Mouse (Mus musculus) heart, embryonic 11.5 days (tissue): Measurements from ENCODE around the gene Gm29797. TPM values are rescaled to one million over a fixed set of nuclear protein-coding genes. Genes with fewer than 3 reads are reported as not detected.

Experiments
- ATAC-seq: fragments of 200-750 bp; cut with Nextera tagmentation; replicated peaks from 2 replicates; pipeline ENCODE4 v1.8.0; 2017; ENCODE audit warnings: moderate library complexity; ENCODE audit not compliant: insufficient number of reproducible peaks, low FRiP score, low TSS enrichment
- H3K27ac ChIP-seq: fragments of 300-500 bp; sonication (generic); 2 replicates; pipeline ENCODE4 v1.5.1; 2014; ENCODE audit warnings: mild to moderate bottlenecking, low read depth, low read length
- H3K27me3 ChIP-seq: fragments of 300-500 bp; sonication (generic); 2 replicates; pipeline ENCODE4 v1.6.1; 2014; ENCODE audit warnings: mild to moderate bottlenecking, low read length, mixed read lengths; ENCODE audit not compliant: control insufficient read depth, insufficient read depth
- H3K36me3 ChIP-seq: fragments of 300-500 bp; sonication (generic); 2 replicates; pipeline ENCODE4 v1.6.1; 2014; ENCODE audit warnings: mild to moderate bottlenecking, low read length, moderate library complexity, mixed read lengths; ENCODE audit not compliant: control insufficient read depth, insufficient read depth
- H3K4me1 ChIP-seq: fragments of 300-500 bp; sonication (generic); 2 replicates; pipeline ENCODE4 v1.6.1; 2014; ENCODE audit warnings: low read length; ENCODE audit not compliant: control insufficient read depth, insufficient read depth
- H3K4me2 ChIP-seq: fragments of 300-500 bp; sonication (generic); 2 replicates; pipeline ENCODE4 v1.6.1; 2014; ENCODE audit warnings: mild to moderate bottlenecking, moderate library complexity
- H3K4me3 ChIP-seq: fragments of 300-500 bp; sonication (generic); 2 replicates; pipeline ENCODE4 v1.5.1; 2014; ENCODE audit warnings: low read depth, low read length
- H3K9ac ChIP-seq: fragments of 300-500 bp; sonication (generic); 2 replicates; pipeline ENCODE4 v1.6.1; 2014; ENCODE audit warnings: mild to moderate bottlenecking, low read depth, low read length, moderate library complexity
- H3K9me3 ChIP-seq: fragments of 300-500 bp; sonication (generic); replicated peaks from 2 replicates; pipeline ENCODE4 v1.6.1; 2016; ENCODE audit warnings: low read length; ENCODE audit not compliant: control insufficient read depth
- WGBS: fragments of 180-500 bp; shearing (Covaris S2); extraction: QIAGEN DNeasy Blood & Tissue Kit; methylation state at CpG from one replicate; pipeline ENCODE4 v1.1.7; 2014; ENCODE audit not compliant: insufficient replicate concordance; 5-methylcytosine and 5-hydroxymethylcytosine counted together
- polyA plus RNA-seq: library from polyadenylated mRNA; unstranded; fragments of >200 nt; fragmentation: Nextera tagmentation; extraction: Ambion mirVana; gene quantifications from 2 replicates; pipeline ENCODE4 v1.2.1, GENCODE M21; 2014

The Gm29797 gene
- polyA plus RNA-seq, 1 experiment from 2014 or later, result not detected

DNA sequence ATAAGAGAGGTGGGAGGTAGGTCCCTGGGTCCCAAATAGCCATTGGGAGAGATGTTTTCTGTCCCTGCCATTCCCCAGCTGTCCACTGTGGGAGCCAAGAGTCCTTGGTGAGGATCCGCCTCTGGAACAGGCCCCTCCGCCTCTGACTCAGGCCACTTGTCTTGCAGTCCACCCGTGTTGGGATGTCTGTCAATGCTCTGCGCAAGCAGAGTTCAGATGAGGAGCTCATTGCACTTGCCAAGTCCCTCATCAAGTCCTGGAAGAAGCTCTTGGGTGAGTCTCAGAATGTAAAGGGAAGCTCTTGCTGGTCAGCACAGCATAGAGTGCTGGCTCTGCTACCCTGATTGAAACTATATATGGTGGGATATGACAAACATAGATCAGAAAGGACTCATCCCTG, 26.5 kb downstream of the Gm29797 start:
- Histone ChIP-seq H3K36me3 (0 out of 2 replicates have a peak, but pooled peaks cover 5% of the 10 kb centered on the region), H3K4me3 (no peak overlapping the region), H3K9me3 (no peaks in the 10 kb centered on the region), H3K27me3 (no peaks in the 10 kb centered on the region), H3K9ac (no peak overlapping the region), H3K4me1 (peaks cover 3% of the 10 kb centered on the region; the same call in 1 of the 2 replicates), H3K27ac (no peak overlapping the region), H3K4me2 (no peak overlapping the region)
- WGBS, result 61% methylated on average over 4 of the region's 4 CpGs
- no peak for ATAC-seq

DNA sequence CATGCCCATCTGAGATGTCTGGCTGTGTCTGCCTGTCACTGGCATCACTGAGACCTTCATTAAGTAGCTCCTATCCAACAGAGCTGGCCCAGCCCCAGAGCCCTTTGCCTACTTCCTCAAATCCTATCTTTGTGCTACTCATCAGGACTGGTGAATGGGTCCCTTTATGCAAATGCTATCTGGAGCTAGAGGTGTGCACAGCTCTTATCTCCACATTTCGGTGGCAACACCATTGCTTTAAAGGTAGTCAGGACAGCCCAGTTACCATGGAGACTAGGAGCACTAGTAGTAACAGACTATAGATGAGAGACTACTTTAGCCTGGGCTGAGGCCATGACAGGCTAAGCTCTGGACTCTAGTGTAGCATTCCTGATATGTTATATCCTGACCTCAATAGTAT, 27.9 kb downstream of the Gm29797 start:
- Histone ChIP-seq H3K4me2 (no peak overlapping the region), H3K4me3 (no peak overlapping the region), H3K27me3 (no peaks in the 10 kb centered on the region), H3K9me3 (no peaks in the 10 kb centered on the region), H3K27ac (no peak overlapping the region), H3K9ac (no peak overlapping the region), H3K4me1 (peaks cover 3% of the 10 kb centered on the region; the same call in 1 of the 2 replicates), H3K36me3 (peaks cover 5% of the 10 kb centered on the region; the same call in 1 of the 2 replicates)
- ATAC-seq, result no peak
- 57% methylated on average over 1 of the region's 1 CpGs for WGBS

DNA sequence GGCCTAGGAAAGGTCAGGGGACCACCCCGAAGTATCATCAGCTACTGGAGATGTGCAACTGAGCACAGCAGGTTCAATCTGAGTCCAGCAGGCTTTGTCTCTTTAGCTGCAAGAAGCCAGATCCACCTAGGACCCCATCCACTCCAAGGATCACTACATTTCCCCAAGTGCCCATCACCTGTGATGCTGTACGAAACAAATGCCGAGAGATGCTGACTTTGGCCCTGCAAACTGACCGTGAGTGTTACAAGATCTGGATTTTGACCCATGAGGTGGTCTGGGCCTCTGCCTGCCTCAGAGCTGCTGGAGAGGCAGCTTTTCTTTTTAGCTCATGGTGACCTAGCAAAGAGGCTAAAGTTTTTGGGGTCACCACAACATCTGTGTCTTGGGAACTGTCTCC, 28.9 kb downstream of the Gm29797 start:
- H3K36me3 ChIP-seq, result peaks cover 5% of the 10 kb centered on the region; the same call in 1 of the 2 replicates

DNA sequence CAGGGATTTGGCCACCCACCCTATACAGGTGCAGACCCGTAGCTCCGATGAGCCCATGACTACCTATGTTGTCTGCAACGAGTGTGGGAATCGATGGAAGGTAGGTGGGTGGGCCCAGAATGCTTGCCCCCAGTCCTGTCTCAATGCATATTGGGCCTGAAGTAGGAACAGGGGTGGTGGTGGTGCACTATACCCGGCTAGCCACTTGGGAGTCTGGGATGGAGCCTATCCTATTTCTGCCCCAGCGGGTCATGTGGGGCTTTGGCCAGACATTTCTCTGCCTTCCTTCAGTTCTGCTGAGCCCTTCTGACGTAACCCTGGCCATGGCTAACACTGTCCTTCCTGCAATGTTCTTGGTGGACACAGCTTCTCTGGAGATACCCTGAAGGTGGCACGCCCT, 30.8 kb downstream of the Gm29797 start:
- H3K4me1 ChIP-seq, result peaks cover 5% of the 10 kb centered on the region; the same call in 1 of the 2 replicates
- WGBS, result 88% methylated on average over 8 of the region's 8 CpGs
- no peaks in the 10 kb centered on the region for H3K9me3 ChIP-seq
- no peak overlapping the region; the same call in 1 of the 2 replicates for H3K9ac ChIP-seq
- H3K27ac ChIP-seq, result no peak overlapping the region
- H3K27me3 ChIP-seq, result no peaks in the 10 kb centered on the region
- H3K36me3 ChIP-seq, result peaks cover 5% of the 10 kb centered on the region; the same call in 1 of the 2 replicates
- no peak overlapping the region for H3K4me2 ChIP-seq
- H3K4me3 ChIP-seq, result no peak overlapping the region
- no peak for ATAC-seq

More for the DNA sequence above, 28.9 kb downstream of the Gm29797 start:
- ATAC-seq, result no peak
- H3K4me3 ChIP-seq, result no peak overlapping the region
- 79% methylated on average over 4 of the region's 4 CpGs for WGBS
- H3K27ac ChIP-seq, result no peak overlapping the region
- H3K27me3 ChIP-seq, result no peaks in the 10 kb centered on the region
- H3K4me1 ChIP-seq, result peaks cover 3% of the 10 kb centered on the region; the same call in 1 of the 2 replicates
- no peak overlapping the region for H3K9ac ChIP-seq
- H3K9me3 ChIP-seq, result no peaks in the 10 kb centered on the region
- no peak overlapping the region for H3K4me2 ChIP-seq

DNA sequence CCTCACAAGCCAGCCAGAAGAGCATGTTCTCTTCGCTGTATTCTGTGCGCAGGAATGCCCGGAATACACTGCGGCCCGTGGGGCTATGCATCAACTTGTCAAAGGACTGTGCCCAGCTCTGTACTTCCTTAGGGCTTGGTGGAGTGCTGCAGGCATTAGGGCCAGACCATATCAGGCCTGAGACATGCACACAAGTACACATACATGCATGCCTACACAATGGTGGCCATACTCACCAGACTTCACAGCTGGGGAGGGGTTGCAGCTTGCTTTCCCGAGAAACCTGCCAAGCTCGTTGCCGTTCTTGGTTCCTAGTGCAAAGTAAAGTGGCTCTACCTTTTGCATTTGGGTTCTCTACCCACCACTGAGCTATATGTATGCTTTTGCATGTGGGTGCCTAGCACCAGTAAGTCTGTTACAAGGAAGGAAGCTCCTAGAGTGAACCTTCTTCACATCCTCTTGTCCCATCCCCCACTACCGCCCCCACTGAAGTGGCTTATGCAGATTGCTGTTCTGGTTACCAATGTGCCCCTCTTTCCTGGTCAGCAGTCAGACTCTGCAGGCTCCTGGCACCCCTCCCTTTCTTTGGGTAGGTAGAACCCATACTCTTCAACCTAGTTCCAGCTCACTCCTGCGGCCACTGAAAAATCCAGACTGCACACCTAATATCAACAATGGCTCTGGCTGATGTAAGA, 32.8 kb downstream of the Gm29797 start:
- H3K4me2 ChIP-seq, result no peak overlapping the region
- no peak overlapping the region for H3K9ac ChIP-seq
- peaks cover 5% of the 10 kb centered on the region; the same call in 1 of the 2 replicates for H3K36me3 ChIP-seq
- 82% methylated on average over 10 of the region's 10 CpGs for WGBS
- H3K4me3 ChIP-seq, result no peak overlapping the region
- H3K4me1 ChIP-seq, result peaks cover 10% of the 10 kb centered on the region
- no peak for ATAC-seq
- H3K9me3 ChIP-seq, result no peaks in the 10 kb centered on the region
- H3K27ac ChIP-seq, result no peak overlapping the region
- no peaks in the 10 kb centered on the region for H3K27me3 ChIP-seq

DNA sequence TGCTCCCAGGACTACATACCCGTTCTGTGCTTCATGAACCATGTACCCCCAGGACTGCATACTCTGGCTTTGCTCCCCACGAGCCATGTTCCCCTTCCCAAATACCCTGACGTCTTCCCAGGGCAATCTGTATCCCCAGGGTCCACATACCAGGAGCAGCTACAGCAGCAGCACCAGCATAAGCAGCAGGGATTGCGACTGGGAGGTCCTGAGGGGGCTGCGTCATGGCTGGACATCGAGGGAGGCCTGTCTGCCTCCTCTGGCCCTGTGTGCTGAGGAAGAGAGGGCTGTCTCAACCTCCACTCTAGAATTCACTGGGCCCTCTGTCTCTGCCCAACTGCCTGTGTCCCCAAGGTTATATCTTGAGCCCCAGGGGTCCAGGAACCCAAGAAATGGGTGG, 34.2 kb downstream of the Gm29797 start:
- 78% methylated on average over 6 of the region's 6 CpGs for WGBS
- Histone ChIP-seq H3K4me1 (peaks cover 10% of the 10 kb centered on the region), H3K36me3 (peaks cover 5% of the 10 kb centered on the region; the same call in 1 of the 2 replicates), H3K27ac (no peak overlapping the region), H3K9ac (no peak overlapping the region), H3K4me2 (no peak overlapping the region), H3K27me3 (peaks cover 3% of the 10 kb centered on the region; the same call in 1 of the 2 replicates), H3K9me3 (no peaks in the 10 kb centered on the region), H3K4me3 (no peak overlapping the region)
- no peak for ATAC-seq

DNA sequence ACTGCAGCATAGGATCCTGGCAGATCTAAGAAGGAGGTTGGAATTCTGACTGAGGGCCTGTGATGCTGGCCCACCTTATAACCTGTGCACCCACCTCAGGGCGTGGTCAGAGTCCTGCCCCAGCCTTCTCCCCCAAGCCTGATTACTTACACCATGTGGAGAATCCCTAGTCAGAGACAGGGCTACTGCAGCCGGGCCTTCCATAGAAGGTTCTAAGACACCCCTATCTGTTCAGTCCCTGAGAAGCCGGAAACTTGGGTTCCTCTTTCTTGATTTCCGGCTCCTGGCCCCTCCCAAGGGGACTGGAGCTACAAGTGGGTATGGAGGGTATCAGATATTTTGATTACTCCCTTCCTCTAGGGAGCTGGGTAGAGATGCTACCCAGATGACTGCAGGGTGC, 34.7 kb downstream of the Gm29797 start:
- Histone ChIP-seq H3K9me3 (no peaks in the 10 kb centered on the region), H3K27ac (no peak overlapping the region), H3K4me2 (no peak overlapping the region), H3K36me3 (peaks cover 2% of the 10 kb centered on the region; the same call in 1 of the 2 replicates), H3K27me3 (peaks cover 3% of the 10 kb centered on the region; the same call in 1 of the 2 replicates), H3K4me1 (peaks cover 10% of the 10 kb centered on the region), H3K9ac (no peak overlapping the region), H3K4me3 (0 out of 2 replicates have a peak overlapping the region, but pooled peaks have one; percentile 1)
- WGBS, result 83% methylated on average over 4 of the region's 4 CpGs
- no peak for ATAC-seq

DNA sequence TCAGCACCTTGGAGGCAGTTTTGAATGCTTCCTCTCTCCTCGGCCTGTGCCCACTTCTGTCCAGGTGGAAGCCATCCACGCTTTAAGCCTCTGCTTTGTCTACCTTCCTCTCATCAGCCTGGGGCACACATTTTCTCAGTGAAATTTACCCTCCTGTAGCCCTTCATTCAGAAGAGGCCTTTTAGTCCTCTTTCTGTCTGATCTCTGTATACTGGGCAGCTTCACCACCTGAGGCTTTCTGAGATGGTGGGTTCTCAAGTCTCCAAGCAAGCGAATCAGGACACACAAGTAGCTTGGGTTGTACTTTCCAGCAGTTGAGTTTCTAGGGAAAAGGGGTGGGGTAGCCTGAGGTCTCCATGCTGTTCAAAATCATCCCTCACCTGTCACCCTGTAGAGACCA, 35.5 kb downstream of the Gm29797 start:
- Histone ChIP-seq H3K4me1 (peaks cover 10% of the 10 kb centered on the region), H3K4me2 (peak overlapping the region; percentile 95), H3K36me3 (peaks cover under 1% of the 10 kb centered on the region; the same call in 1 of the 2 replicates), H3K4me3 (no peak overlapping the region), H3K27ac (no peak overlapping the region), H3K9ac (no peak overlapping the region), H3K9me3 (no peaks in the 10 kb centered on the region), H3K27me3 (peaks cover 7% of the 10 kb centered on the region; the same call in 1 of the 2 replicates)
- no peak for ATAC-seq
- WGBS, result 83% methylated on average over 3 of the region's 3 CpGs
